Mouse (Mus musculus) bone marrow macrophage, adult 2 months (primary cell): Measurements from ENCODE around the gene Kirrel.

Experiments
- CTCF ChIP-seq: IDR thresholded peaks from 2 replicates; pipeline ENCODE4 v1.5.1; 2012; ENCODE audit warnings: low read depth, mild to moderate bottlenecking, low read length, moderate library complexity
- POLR2A ChIP-seq: IDR thresholded peaks from 2 replicates; pipeline ENCODE4 v1.6.1; 2012; ENCODE audit warnings: mild to moderate bottlenecking, low read depth, low read length, borderline replicate concordance

GRCm38 (mm10) chr3:87173486-87174085 is 961 bp downstream of the Kirrel start:
- TF ChIP-seq CTCF, result no peak
- no peak for TF ChIP-seq POLR2A
